Mouse (Mus musculus) liver, postnatal 0 days (tissue): ENCODE measurements around the gene Armh3. TPM values are rescaled to one million over a fixed set of nuclear protein-coding genes. Genes with fewer than 3 reads are reported as not detected.
A peak's percentile ranks its signal among the peaks of the same experiment; 100 is the strongest.

Experiments used
- ATAC-seq: fragments of 200-750 bp; cut with Nextera tagmentation; 2 replicates; pipeline ENCODE4 v1.8.0; 2017; ENCODE audit warnings: mild to moderate bottlenecking, moderate library complexity
- DNase-seq: peaks from one replicate; pipeline ENCODE4 v3.0.0-alpha.2; 2016
- H3K27ac ChIP-seq: fragments of 300-500 bp; sonication (generic); 2 replicates; pipeline ENCODE4 v1.5.1; 2014; ENCODE audit warnings: antibody characterized with exemption, moderate library complexity, mild to moderate bottlenecking, low read depth
- H3K27me3 ChIP-seq: fragments of 300-500 bp; sonication (generic); 2 replicates; pipeline ENCODE4 v1.6.1; 2014; ENCODE audit warnings: low read length, control low read depth, mixed read lengths; ENCODE audit not compliant: insufficient read depth
- H3K36me3 ChIP-seq: fragments of 300-500 bp; sonication (generic); replicated peaks from 2 replicates; pipeline ENCODE4 v1.6.1; 2014; ENCODE audit warnings: mild to moderate bottlenecking, control low read depth, low read length, moderate library complexity, mixed read lengths; ENCODE audit not compliant: insufficient read depth
- H3K4me1 ChIP-seq: fragments of 300-500 bp; sonication (generic); 2 replicates; pipeline ENCODE4 v1.6.1; 2014; ENCODE audit warnings: antibody characterized with exemption, mild to moderate bottlenecking, control low read depth; ENCODE audit not compliant: insufficient read depth
- H3K4me2 ChIP-seq: fragments of 300-500 bp; sonication (generic); 2 replicates; pipeline ENCODE4 v1.6.1; 2014; ENCODE audit warnings: low read depth, mild to moderate bottlenecking, low read length, moderate library complexity, mixed read lengths
- H3K4me3 ChIP-seq: fragments of 300-500 bp; sonication (generic); 2 replicates; pipeline ENCODE4 v1.5.1; 2014; ENCODE audit warnings: low read depth, low read length
- H3K9ac ChIP-seq: fragments of 300-500 bp; sonication (generic); replicated peaks from 2 replicates; pipeline ENCODE4 v1.6.1; 2014; ENCODE audit warnings: mild to moderate bottlenecking, moderate library complexity
- H3K9me3 ChIP-seq: fragments of 300-500 bp; sonication (generic); 2 replicates; pipeline ENCODE4 v1.6.1; 2016; ENCODE audit warnings: mild to moderate bottlenecking, control low read depth, low read length, mixed read lengths
- CTCF ChIP-seq: sonication (generic); IDR thresholded peaks from 2 replicates; pipeline ENCODE4 v1.5.1; 2016; ENCODE audit warnings: antibody characterized with exemption, low read depth
- EP300 ChIP-seq: IDR thresholded peaks from 2 replicates; pipeline ENCODE4 v1.6.1; 2016; ENCODE audit warnings: antibody characterized with exemption, low read depth, mild to moderate bottlenecking
- WGBS: fragments of 180-500 bp; shearing (Covaris S2); extraction: QIAGEN DNeasy Blood & Tissue Kit; methylation state at CpG from one replicate; pipeline ENCODE4 v1.1.7; 2014; ENCODE audit not compliant: insufficient replicate concordance; 5-methylcytosine and 5-hydroxymethylcytosine counted together
- polyA plus RNA-seq: library from polyadenylated mRNA; unstranded; fragments of >200 nt; fragmentation: Nextera tagmentation; extraction: Ambion mirVana; gene quantifications from 2 replicates; pipeline ENCODE4 v1.2.1, GENCODE M21; 2015

Gene Armh3
- polyA plus RNA-seq, 1 experiment from 2014 or later, result 3.5 TPM

DNA sequence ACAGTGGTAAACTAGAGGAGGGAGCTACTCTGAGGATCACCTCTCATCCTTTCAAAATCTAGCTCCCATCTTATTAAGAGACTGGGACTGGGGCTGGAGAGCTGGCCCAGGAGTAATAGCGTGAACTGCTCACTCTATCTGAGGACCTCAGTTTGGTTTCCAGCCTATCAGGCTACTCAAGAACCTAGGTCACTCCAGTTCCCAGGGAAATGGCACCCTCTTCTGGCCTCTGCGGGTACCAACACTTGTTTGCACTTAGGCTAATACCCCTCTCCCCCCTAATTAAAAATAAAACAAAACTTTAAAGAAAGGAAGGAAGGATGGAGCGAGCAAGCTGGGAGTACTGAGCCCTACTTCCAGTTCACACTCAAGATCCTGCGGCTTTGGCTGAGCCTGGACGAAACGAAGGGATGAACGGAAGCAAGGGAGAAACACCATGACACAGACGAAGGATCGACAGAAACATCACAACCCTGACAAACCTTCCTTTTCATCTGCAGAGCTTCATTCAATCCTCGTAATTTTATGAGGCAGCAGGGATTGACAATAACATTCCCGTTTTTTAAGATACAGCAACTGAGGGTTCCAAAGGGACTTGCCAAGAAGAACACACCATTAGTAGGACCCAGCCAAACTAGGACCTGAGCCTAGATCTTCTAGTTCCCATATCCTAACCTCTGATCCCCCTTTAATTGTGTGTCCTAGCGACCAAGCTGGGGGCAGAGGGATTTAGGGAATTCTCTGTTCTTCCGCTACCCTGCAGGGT, 38.4 kb upstream of the Armh3 start:
- WGBS, result 66% methylated on average over 13 of the region's 13 CpGs
- TF ChIP-seq CTCF (peak; percentile 66), EP300 (no peak)
- no peak for ATAC-seq

DNA sequence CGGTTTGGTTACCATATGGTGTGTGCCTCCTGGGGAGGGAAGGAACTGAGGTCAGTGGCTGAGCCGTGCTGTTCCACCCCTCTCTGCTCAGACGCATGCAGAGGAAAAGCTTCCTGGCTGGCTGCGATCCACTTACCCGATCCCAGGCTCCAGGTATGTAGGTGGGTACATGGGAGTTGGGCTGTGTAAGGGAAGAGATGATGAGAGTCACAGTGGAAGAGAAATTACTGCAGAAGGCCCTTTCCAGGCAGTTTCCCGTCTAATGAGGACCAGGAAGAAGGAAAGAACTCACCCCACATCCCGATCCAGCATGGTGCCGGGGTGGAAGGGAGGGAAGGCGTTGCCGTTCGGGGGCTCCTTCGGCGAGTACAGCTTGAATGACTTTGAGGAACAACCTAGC, 37.7 kb upstream of the Armh3 start:
- Histone ChIP-seq H3K4me3 (no peak overlapping the region), H3K4me2 (0 out of 2 replicates have a peak overlapping the region, but pooled peaks have one; percentile 90), H3K9ac (no peak overlapping the region), H3K27me3 (no peaks in the 10 kb centered on the region), H3K9me3 (no peaks in the 10 kb centered on the region), H3K4me1 (peaks cover 40% of the 10 kb centered on the region), H3K27ac (no peak overlapping the region), H3K36me3 (peaks cover 49% of the 10 kb centered on the region)
- no peak for TF ChIP-seq CTCF
- no peak for TF ChIP-seq EP300
- 84% methylated on average over 13 of the region's 13 CpGs for WGBS
- no peak for DNase-seq
- no peak for ATAC-seq

More for the DNA sequence above, 38.4 kb upstream of the Armh3 start:
- Histone ChIP-seq H3K27me3 (no peaks in the 10 kb centered on the region), H3K9ac (peak overlapping the region; percentile 94), H3K4me2 (peak overlapping the region; percentile 90), H3K4me3 (peak overlapping the region; percentile 82), H3K27ac (peak overlapping the region; percentile 64), H3K36me3 (peaks cover 48% of the 10 kb centered on the region), H3K4me1 (peaks cover 43% of the 10 kb centered on the region), H3K9me3 (no peaks in the 10 kb centered on the region)
- peak; percentile 46 for DNase-seq

DNA sequence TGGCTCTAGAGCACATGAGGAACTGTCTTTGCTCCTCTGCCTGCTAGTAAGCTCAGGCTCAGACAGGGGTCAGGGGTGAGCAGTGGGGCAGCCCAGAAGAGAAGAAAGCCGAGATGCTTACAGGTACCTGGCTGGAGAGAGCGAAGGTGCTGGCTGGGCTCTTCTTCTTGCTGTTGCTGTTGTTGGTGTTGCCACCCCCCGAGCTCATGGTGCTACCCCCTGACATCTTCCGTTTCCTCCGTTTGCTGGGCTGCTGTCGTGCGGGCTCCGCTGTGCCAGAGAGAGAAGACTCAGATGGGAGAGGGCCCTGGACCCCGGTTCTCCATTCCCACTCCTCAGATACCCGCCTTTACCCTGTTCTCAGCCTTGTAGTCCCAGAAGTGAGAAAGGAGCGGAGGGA, 35.6 kb upstream of the Armh3 start:
- TF ChIP-seq CTCF (no peak), EP300 (no peak)
- H3K4me1 ChIP-seq, result peaks cover 32% of the 10 kb centered on the region
- 93% methylated on average over 11 of the region's 11 CpGs for whole genome bisulfite sequencing
- peaks cover 54% of the 10 kb centered on the region for H3K36me3 ChIP-seq
- no peaks in the 10 kb centered on the region for H3K9me3 ChIP-seq
- H3K27ac ChIP-seq, result no peak overlapping the region
- no peak overlapping the region for H3K4me2 ChIP-seq
- H3K27me3 ChIP-seq, result no peaks in the 10 kb centered on the region
- no peak overlapping the region for H3K4me3 ChIP-seq
- DNase-seq (no peak), ATAC-seq (no peak)
- H3K9ac ChIP-seq, result no peak overlapping the region

DNA sequence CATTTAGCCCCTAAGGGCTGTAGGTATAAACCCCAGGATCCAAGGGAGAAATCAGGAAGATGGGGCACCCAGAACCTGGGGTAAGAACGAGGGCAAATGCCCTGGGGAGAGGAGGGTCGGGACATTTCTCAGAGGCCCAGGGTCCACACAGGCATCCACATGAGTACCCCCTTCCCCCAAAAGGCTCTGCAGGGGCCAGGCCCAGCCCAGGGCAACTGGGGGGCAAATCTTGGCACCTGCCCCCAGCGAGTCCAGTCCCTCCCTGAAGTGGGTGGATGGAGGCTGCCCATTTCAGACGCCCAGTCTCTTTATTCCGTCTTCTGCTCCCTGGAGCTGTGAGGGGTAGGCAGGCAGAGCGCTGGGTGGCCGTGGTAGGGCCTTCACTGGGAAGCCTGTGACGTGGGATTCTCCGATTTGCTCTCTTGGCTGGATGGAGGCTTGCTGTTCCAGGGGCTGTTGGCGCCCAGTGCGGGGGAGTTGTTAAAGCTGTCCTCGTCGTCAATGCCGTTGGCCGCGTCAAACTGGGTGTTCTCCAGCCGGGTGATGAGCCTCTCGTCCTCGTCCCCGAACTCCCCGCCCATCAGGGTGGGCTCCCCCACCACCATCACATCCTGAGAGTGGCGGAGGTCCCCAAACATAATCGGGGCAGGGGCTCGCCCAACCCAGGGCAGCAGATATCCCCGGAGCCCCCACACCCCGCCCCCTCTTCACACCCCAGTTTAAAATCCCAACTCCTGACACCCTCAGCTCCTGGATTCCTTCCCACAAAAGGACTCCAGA, 34.6 kb upstream of the Armh3 start:
- TF ChIP-seq EP300 (no peak), CTCF (no peak)
- peaks cover 33% of the 10 kb centered on the region for H3K4me1 ChIP-seq
- peak overlapping the region; percentile 93 for H3K27ac ChIP-seq
- no peak for DNase-seq
- no peaks in the 10 kb centered on the region for H3K27me3 ChIP-seq
- H3K4me2 ChIP-seq, result no peak overlapping the region
- 89% methylated on average over 26 of the region's 26 CpGs for WGBS
- no peak overlapping the region for H3K4me3 ChIP-seq
- ATAC-seq, result no peak
- H3K36me3 ChIP-seq, result peaks cover 54% of the 10 kb centered on the region
- H3K9me3 ChIP-seq, result no peaks in the 10 kb centered on the region
- no peak overlapping the region for H3K9ac ChIP-seq

DNA sequence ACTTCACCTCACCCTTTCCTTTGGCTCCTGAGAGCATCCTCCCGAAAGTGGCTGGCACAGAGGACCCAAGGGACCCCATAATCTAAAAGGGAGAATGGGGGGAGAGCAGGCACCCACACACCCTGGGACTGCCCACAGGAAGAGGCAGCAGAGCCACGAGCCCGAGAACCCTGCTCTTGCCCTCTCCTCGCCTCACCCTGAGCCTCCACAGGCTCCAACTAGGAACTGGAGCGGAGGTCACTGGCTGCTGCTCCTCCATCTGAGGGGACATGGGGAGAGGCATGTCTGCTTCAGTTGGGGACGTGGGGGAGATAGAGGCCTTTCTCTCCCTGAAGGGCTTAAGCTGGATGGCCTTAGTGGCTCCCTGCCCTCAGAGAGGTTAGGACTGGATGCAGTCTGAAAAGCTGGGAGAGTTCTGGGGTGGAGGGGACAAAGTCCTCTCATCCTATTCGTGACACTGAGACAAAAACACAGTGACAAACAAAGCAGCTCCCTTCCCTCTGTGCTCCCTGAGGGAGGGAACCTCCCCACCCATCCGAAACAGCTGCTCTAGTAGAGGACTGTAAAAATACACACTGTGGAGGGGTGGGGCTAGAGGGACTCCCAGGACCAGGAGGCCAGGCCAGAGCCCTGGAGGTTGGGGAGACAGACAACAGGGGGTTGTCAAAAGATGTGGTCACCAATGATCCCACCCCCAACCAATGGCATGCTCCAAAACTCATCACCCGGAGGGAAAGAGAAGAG, 33.6 kb upstream of the Armh3 start:
- 62% methylated on average over 9 of the region's 9 CpGs for WGBS
- Histone ChIP-seq H3K9me3 (no peaks in the 10 kb centered on the region), H3K27ac (peak overlapping the region; percentile 93), H3K27me3 (no peaks in the 10 kb centered on the region), H3K9ac (no peak overlapping the region; the same call in 1 of the 2 replicates), H3K36me3 (peaks cover 54% of the 10 kb centered on the region), H3K4me1 (peaks cover 30% of the 10 kb centered on the region), H3K4me2 (peak overlapping the region; percentile 32; the same call in 1 of the 2 replicates), H3K4me3 (no peak overlapping the region)
- TF ChIP-seq EP300 (0 out of 2 replicates have a peak, but pooled peaks have one; percentile 32), CTCF (no peak)
- ATAC-seq (peak; percentile 88), DNase-seq (peak; percentile 52)
